Mouse (Mus musculus) limb, embryonic 13.5 days (tissue): ENCODE results near the gene Zfp142. TPM values are rescaled to one million over a fixed set of nuclear protein-coding genes. Genes with fewer than 3 reads are reported as not detected.

ENCODE experiments used
- ATAC-seq: fragments of 200-750 bp; cut with Nextera tagmentation; 2 replicates; pipeline ENCODE4 v1.8.0; 2017; ENCODE audit warnings: low read depth, moderate number of reproducible peaks, moderate TSS enrichment; ENCODE audit not compliant: low FRiP score
- H3K27ac ChIP-seq: fragments of 300-500 bp; sonication (generic); 2 replicates; pipeline ENCODE4 v1.5.1; 2015; ENCODE audit warnings: inconsistent platforms, mild to moderate bottlenecking, moderate library complexity
- H3K27me3 ChIP-seq: fragments of 300-500 bp; sonication (generic); 2 replicates; pipeline ENCODE4 v1.6.1; 2015; ENCODE audit warnings: mild to moderate bottlenecking, inconsistent platforms
- H3K36me3 ChIP-seq: fragments of 300-500 bp; sonication (generic); 2 replicates; pipeline ENCODE4 v1.6.1; 2015; ENCODE audit warnings: inconsistent platforms, mild to moderate bottlenecking, moderate library complexity
- H3K4me1 ChIP-seq: fragments of 300-500 bp; sonication (generic); 2 replicates; pipeline ENCODE4 v1.6.1; 2015; ENCODE audit warnings: inconsistent platforms
- H3K4me2 ChIP-seq: fragments of 300-500 bp; sonication (generic); replicated peaks from 2 replicates; pipeline ENCODE4 v1.6.1; 2015; ENCODE audit warnings: inconsistent platforms, mild to moderate bottlenecking, moderate library complexity
- H3K4me3 ChIP-seq: fragments of 300-500 bp; sonication (generic); 2 replicates; pipeline ENCODE4 v1.5.1; 2015; ENCODE audit warnings: moderate library complexity, mild to moderate bottlenecking, inconsistent platforms
- H3K9ac ChIP-seq: fragments of 300-500 bp; sonication (generic); 2 replicates; pipeline ENCODE4 v1.6.1; 2015; ENCODE audit warnings: mild to moderate bottlenecking, inconsistent platforms
- H3K9me3 ChIP-seq: fragments of 300-500 bp; sonication (generic); 2 replicates; pipeline ENCODE4 v1.6.1; 2016; ENCODE audit warnings: inconsistent platforms
- WGBS: fragments of 180-500 bp; shearing (Covaris S2); methylation state at CpG from one replicate; pipeline ENCODE4 v1.1.7; 2015; 5-methylcytosine and 5-hydroxymethylcytosine counted together
- microRNA-seq: library from miRNA; unstranded; fragments of <30 nt; microRNA quantifications from one replicate; pipeline ENCODE4, GENCODE M21; 2016
- polyA plus RNA-seq: library from polyadenylated mRNA; unstranded; fragments of >200 nt; fragmentation: Nextera tagmentation; extraction: Ambion mirVana; gene quantifications from 2 replicates; pipeline ENCODE4 v1.2.1, GENCODE M21; 2015

Zfp142 gene
- polyA plus RNA-seq, 1 experiment from 2014 or later, result 8.1 TPM

- Histone ChIP-seq H3K4me3 (no peak overlapping the region), H3K27me3 (no peaks in the 10 kb centered on the region), H3K4me1 (no peaks in the 10 kb centered on the region), H3K4me2 (no peak overlapping the region), H3K9ac (no peak overlapping the region), H3K9me3 (no peaks in the 10 kb centered on the region), H3K27ac (no peak overlapping the region), H3K36me3 (peaks cover 95% of the 10 kb centered on the region)
- 93% methylated on average over 29 of the region's 29 CpGs for WGBS
- no peak for ATAC-seq
These were observed 18.0 kb downstream of the Zfp142 start for GRCm38 (mm10) chr1:74569739-74570719.

GRCm38 (mm10) chr1:74565834-74566233 is 22.2 kb downstream of the Zfp142 start:
- 94% methylated on average over 6 of the region's 6 CpGs for WGBS
- Histone ChIP-seq H3K4me2 (no peak overlapping the region), H3K9me3 (no peaks in the 10 kb centered on the region), H3K36me3 (peaks cover 71% of the 10 kb centered on the region), H3K27me3 (no peaks in the 10 kb centered on the region), H3K4me1 (no peaks in the 10 kb centered on the region), H3K27ac (no peak overlapping the region), H3K4me3 (no peak overlapping the region), H3K9ac (no peak overlapping the region)
- no peak for ATAC-seq

- no peak overlapping the region for H3K4me3 ChIP-seq
- WGBS, result 82% methylated on average over 5 of the region's 5 CpGs
- no peaks in the 10 kb centered on the region for H3K4me1 ChIP-seq
- ATAC-seq, result no peak
- no peaks in the 10 kb centered on the region for H3K9me3 ChIP-seq
- H3K27ac ChIP-seq, result no peak overlapping the region
- H3K9ac ChIP-seq, result no peak overlapping the region
- no peak overlapping the region for H3K4me2 ChIP-seq
- H3K27me3 ChIP-seq, result no peaks in the 10 kb centered on the region
- peaks cover 8% of the 10 kb centered on the region for H3K36me3 ChIP-seq
These were observed 29.0 kb downstream of the Zfp142 start for GRCm38 (mm10) chr1:74559061-74559460.

- H3K27ac ChIP-seq, result no peak within 1 kb of the TSS
- WGBS, result 83% methylated on average over 4 of the region's 4 CpGs
- peaks cover 6% of the 10 kb centered on the region; the same call in 1 of the 2 replicates for H3K27me3 ChIP-seq
- no peaks in the 10 kb centered on the region for H3K36me3 ChIP-seq
- ATAC-seq, result no peak
- no peaks in the 10 kb centered on the region for H3K9me3 ChIP-seq
- H3K4me1 ChIP-seq, result peaks cover 11% of the 10 kb centered on the region; the same call in 1 of the 2 replicates
- H3K4me2 ChIP-seq, result peak within 1 kb of the TSS; percentile 41; the same call in 1 of the 2 replicates
- H3K9ac ChIP-seq, result no peak within 1 kb of the TSS
- H3K4me3 ChIP-seq, result no peak within 1 kb of the TSS
These were observed 43.9 kb downstream of the Zfp142 start, which contains the start of gene Usp37 for GRCm38 (mm10) chr1:74544184-74544583. Usp37 (minus strand) TSS chr1:74544284.

GRCm38 (mm10) chr1:74542451-74542961 is 45.5 kb downstream of the Zfp142 start, which contains the start of gene Plcd4:
Plcd4 (plus strand) TSS chr1:74542888.
- Histone ChIP-seq H3K4me2 (peak within 1 kb of the TSS; percentile 41), H3K9ac (no peak within 1 kb of the TSS), H3K36me3 (no peaks in the 10 kb centered on the region), H3K27ac (no peak within 1 kb of the TSS), H3K4me3 (no peak within 1 kb of the TSS), H3K9me3 (no peaks in the 10 kb centered on the region), H3K27me3 (peaks cover 4% of the 10 kb centered on the region; the same call in 1 of the 2 replicates), H3K4me1 (peaks cover 11% of the 10 kb centered on the region; the same call in 1 of the 2 replicates)
- WGBS, result 9% methylated on average over 6 of the region's 6 CpGs
- ATAC-seq, result peak; percentile 72; the same call in 1 of the 2 replicates

GRCm38 (mm10) chr1:74538650-74539049 is 49.4 kb downstream of the Zfp142 start:
- no peak overlapping the region for H3K27ac ChIP-seq
- no peak overlapping the region for H3K9ac ChIP-seq
- H3K36me3 ChIP-seq, result no peaks in the 10 kb centered on the region
- ATAC-seq, result no peak
- H3K4me3 ChIP-seq, result no peak overlapping the region
- H3K4me1 ChIP-seq, result peaks cover 11% of the 10 kb centered on the region; the same call in 1 of the 2 replicates
- H3K27me3 ChIP-seq, result peaks cover 4% of the 10 kb centered on the region; the same call in 1 of the 2 replicates
- H3K4me2 ChIP-seq, result no peak overlapping the region
- no peaks in the 10 kb centered on the region for H3K9me3 ChIP-seq

- Histone ChIP-seq H3K27ac (no peak overlapping the region), H3K4me3 (no peak overlapping the region), H3K9ac (no peak overlapping the region), H3K36me3 (peaks cover 93% of the 10 kb centered on the region), H3K4me1 (no peaks in the 10 kb centered on the region), H3K4me2 (no peak overlapping the region), H3K27me3 (no peaks in the 10 kb centered on the region), H3K9me3 (no peaks in the 10 kb centered on the region)
- ATAC-seq, result no peak
- WGBS, result 91% methylated on average over 7 of the region's 7 CpGs
These were observed 59.5 kb downstream of the Zfp142 start for GRCm38 (mm10) chr1:74528589-74528988.

GRCm38 (mm10) chr1:74524746-74525145 is 63.3 kb downstream of the Zfp142 start:
- Histone ChIP-seq H3K9me3 (no peaks in the 10 kb centered on the region), H3K9ac (no peak overlapping the region), H3K27ac (no peak overlapping the region), H3K4me3 (no peak overlapping the region), H3K4me1 (no peaks in the 10 kb centered on the region), H3K36me3 (peaks cover 91% of the 10 kb centered on the region), H3K4me2 (no peak overlapping the region), H3K27me3 (no peaks in the 10 kb centered on the region)
- 96% methylated on average over 4 of the region's 4 CpGs for WGBS
- ATAC-seq, result no peak

- no peaks in the 10 kb centered on the region for H3K9me3 ChIP-seq
- H3K4me3 ChIP-seq, result no peak overlapping the region
- H3K27ac ChIP-seq, result no peak overlapping the region
- peaks cover 69% of the 10 kb centered on the region for H3K36me3 ChIP-seq
- no peak overlapping the region for H3K9ac ChIP-seq
- H3K4me2 ChIP-seq, result no peak overlapping the region
- no peaks in the 10 kb centered on the region for H3K4me1 ChIP-seq
- ATAC-seq, result no peak
- no peaks in the 10 kb centered on the region for H3K27me3 ChIP-seq
These were observed 68.2 kb downstream of the Zfp142 start for GRCm38 (mm10) chr1:74519875-74520274.

Small RNAs within 50 kb of the gene (microRNA-seq; reads per million reads assigned to microRNA genes)
- gene Gm25035, result not detected

Other genes with a start within 250 kb of the Zfp142 start
- 1.2 and 1.5 TPM in 2 replicates for gene Catip, start 226.1 kb downstream of the Zfp142 start, polyA plus RNA-seq
- 2.4 and 2.9 TPM in 2 replicates for gene Slc11a1, start 213.1 kb downstream of the Zfp142 start, polyA plus RNA-seq
- 87.5 and 90.9 TPM in 2 replicates for gene Ctdsp1, start 196.7 kb downstream of the Zfp142 start, polyA plus RNA-seq
- 0.17 and 0.20 TPM in 2 replicates for gene Vil1, start 178.9 kb downstream of the Zfp142 start, polyA plus RNA-seq
- 69.4 and 70.5 TPM in 2 replicates for gene Cnot9, start 82.2 kb downstream of the Zfp142 start, polyA plus RNA-seq
- 0.79 and 1.5 TPM in 2 replicates for gene Plcd4, start 45.4 kb downstream of the Zfp142 start, polyA plus RNA-seq
- 37.2 and 40.3 TPM in 2 replicates for gene Usp37, start 44.0 kb downstream of the Zfp142 start, polyA plus RNA-seq
- gene Bcs1l, start within 50 bp of the Zfp142 start, polyA plus RNA-seq, result 16.5 and 16.6 TPM in 2 replicates
- 41.6 and 45.9 TPM in 2 replicates for gene Rnf25, start 13.2 kb upstream of the Zfp142 start, polyA plus RNA-seq
- gene Stk36, start 13.2 kb upstream of the Zfp142 start, polyA plus RNA-seq, result 9.6 and 10.9 TPM in 2 replicates
- gene Ttll4, start 73.5 kb upstream of the Zfp142 start, polyA plus RNA-seq, result 16.3 and 19.1 TPM in 2 replicates
- 12.7 and 14.1 TPM in 2 replicates for gene Cyp27a1, start 125.3 kb upstream of the Zfp142 start, polyA plus RNA-seq
- gene Prkag3, start 161.0 kb upstream of the Zfp142 start, polyA plus RNA-seq, result 1.9 and 2.1 TPM in 2 replicates
- gene Wnt6, start 183.6 kb upstream of the Zfp142 start, polyA plus RNA-seq, result 39.7 and 51.8 TPM in 2 replicates
- 3.9 and 4.5 TPM in 2 replicates for gene Wnt10a, start 203.3 kb upstream of the Zfp142 start, polyA plus RNA-seq